In the genomic region with DNA sequence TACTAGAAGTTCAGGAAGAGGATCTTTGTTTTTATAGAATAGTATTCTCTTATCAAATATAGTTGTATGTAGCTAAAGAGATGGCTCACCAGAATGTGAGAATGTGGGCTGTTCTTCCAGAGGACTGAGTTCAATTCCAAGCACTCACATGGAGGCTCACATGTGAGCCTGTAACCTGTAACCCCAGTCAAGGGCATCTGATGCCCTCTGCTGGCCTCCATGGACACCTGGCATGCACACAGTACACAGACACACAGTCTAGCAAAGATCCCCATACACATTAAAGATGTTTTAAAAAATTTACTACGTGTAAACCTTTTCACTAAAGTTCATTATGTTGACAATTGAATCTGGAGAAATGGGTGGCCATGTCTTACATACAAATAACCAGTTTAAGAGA, we compare ENCODE assay signal across 28 mouse cellular contexts.
DNase-seq lines count a peak whose midpoint lies in the region; ATAC-seq and TF ChIP-seq lines count a peak whose summit lies in the region.
"Had no signal": no experiment of that assay in that cellular context is flagged by ENCODE, and none has a peak within 500 bp of the region (broad histone marks: within the 10 kb centered on the region; RNA-seq: fewer than 3 reads in every experiment).

No protein-coding gene starts in this region.

- no peaks in the 10 kb centered on the region for H3K27me3 ChIP-seq in intestine, postnatal 0 days (replicated peaks; ENCODE audit: control insufficient read depth, insufficient read depth, low read length)
- H3K27me3 ChIP-seq in intestine, embryonic 16.5 days (replicated peaks; ENCODE audit: control insufficient read depth, insufficient read depth, low read length), result no peaks in the 10 kb centered on the region
- no peaks in the 10 kb centered on the region for H3K27me3 ChIP-seq in thymus, adult 2 months (ENCODE audit: control insufficient read depth, insufficient read depth, low read length)
- no peaks in the 10 kb centered on the region for H3K27me3 ChIP-seq in hindbrain, embryonic 12.5 days
- H3K27me3 ChIP-seq: embryonic facial prominence, embryonic 13.5 days; forebrain, embryonic 12.5 days; heart, embryonic 12.5 days; liver, embryonic 15.5 days; neural tube, embryonic 13.5 days; stomach, embryonic 15.5 days had no signal

- no peaks in the 10 kb centered on the region for H3K9me3 ChIP-seq in intestine, postnatal 0 days (ENCODE audit: control insufficient read depth)
- H3K9me3 ChIP-seq in intestine, embryonic 16.5 days (ENCODE audit: control insufficient read depth, low read length), result no peaks in the 10 kb centered on the region
- H3K9me3 ChIP-seq in hindbrain, embryonic 12.5 days (replicated peaks), result no peaks in the 10 kb centered on the region
- H3K9me3 ChIP-seq: embryonic facial prominence, embryonic 13.5 days; forebrain, embryonic 12.5 days; heart, embryonic 12.5 days; hindbrain, embryonic 10.5 days; liver, embryonic 15.5 days; midbrain, embryonic 10.5 days; neural tube, embryonic 13.5 days; stomach, embryonic 15.5 days had no signal

- no peak for TF ChIP-seq POLR2A in thymus, adult 2 months (IDR thresholded peaks at IDR 0.05; ENCODE audit: control insufficient read depth, extremely low read depth, insufficient read depth, low read length, poor library complexity)

- H3K9ac ChIP-seq in intestine, postnatal 0 days (ENCODE audit: low read depth, low read length), result no peak overlapping the region
- H3K9ac ChIP-seq in intestine, embryonic 16.5 days (ENCODE audit: low read depth, low read length), result no peak overlapping the region
- no peak overlapping the region for H3K9ac ChIP-seq in hindbrain, embryonic 12.5 days
- H3K9ac ChIP-seq: embryonic facial prominence, embryonic 13.5 days; forebrain, embryonic 12.5 days; heart, embryonic 12.5 days; liver, embryonic 15.5 days; neural tube, embryonic 13.5 days; stomach, embryonic 15.5 days had no signal

- peak; percentile 8 for DNase-seq in thymus, postnatal 4 days
- no peak for DNase-seq in thymus, adult 2 months
- DNase-seq in frontal cortex, postnatal 14 days (ENCODE audit: low spot score in 2 of 2), result no peak
- DNase-seq: adrenal gland, adult 8-10 months; cerebellum, adult 2 months; cerebellum, postnatal 36 days; embryo, embryonic 11 days; heart, postnatal 10 days; kidney, adult 18-20 months; kidney, postnatal 10 days; layer of hippocampus, postnatal 36 days; lung, postnatal 4 days had no signal

- H3K4me1 ChIP-seq in intestine, postnatal 0 days (replicated peaks; ENCODE audit: control insufficient read depth, insufficient read depth, low read length), result no peaks in the 10 kb centered on the region
- H3K4me1 ChIP-seq in intestine, embryonic 16.5 days (ENCODE audit: control insufficient read depth, insufficient read depth, low read length), result no peaks in the 10 kb centered on the region
- H3K4me1 ChIP-seq in thymus, adult 2 months (replicated peaks; ENCODE audit: control insufficient read depth, insufficient read depth, low read length), result no peaks in the 10 kb centered on the region
- H3K4me1 ChIP-seq in hindbrain, embryonic 12.5 days, result no peaks in the 10 kb centered on the region
- H3K4me1 ChIP-seq: liver, embryonic 15.5 days; neural tube, embryonic 13.5 days; stomach, embryonic 15.5 days had no signal

- no peak overlapping the region for H3K4me2 ChIP-seq in intestine, postnatal 0 days (replicated peaks; ENCODE audit: low read depth)
- no peak overlapping the region for H3K4me2 ChIP-seq in intestine, embryonic 16.5 days (ENCODE audit: low read depth, low read length)
- H3K4me2 ChIP-seq in hindbrain, embryonic 12.5 days (replicated peaks), result no peak overlapping the region
- H3K4me2 ChIP-seq: embryonic facial prominence, embryonic 13.5 days; forebrain, embryonic 12.5 days; heart, embryonic 12.5 days; liver, embryonic 15.5 days; neural tube, embryonic 13.5 days; stomach, embryonic 15.5 days had no signal

- H3K36me3 ChIP-seq in intestine, postnatal 0 days (ENCODE audit: control insufficient read depth, insufficient read depth), result no peaks in the 10 kb centered on the region
- H3K36me3 ChIP-seq in intestine, embryonic 16.5 days (ENCODE audit: control insufficient read depth, insufficient read depth, low read length), result no peaks in the 10 kb centered on the region
- H3K36me3 ChIP-seq in thymus, adult 2 months (ENCODE audit: control insufficient read depth, insufficient read depth, low read length), result no peaks in the 10 kb centered on the region
- H3K36me3 ChIP-seq in hindbrain, embryonic 12.5 days, result no peaks in the 10 kb centered on the region
- H3K36me3 ChIP-seq: embryonic facial prominence, embryonic 13.5 days; forebrain, embryonic 12.5 days; heart, embryonic 12.5 days; hindbrain, embryonic 10.5 days; liver, embryonic 15.5 days; midbrain, embryonic 10.5 days; neural tube, embryonic 13.5 days; stomach, embryonic 15.5 days had no signal

- 90% methylated on average over 1 of the region's 1 CpGs for WGBS in intestine, postnatal 0 days
- WGBS in intestine, embryonic 16.5 days, result 89% methylated on average over 1 of the region's 1 CpGs
- 96% methylated on average over 1 of the region's 1 CpGs for WGBS in thymus, adult 2 months
- WGBS in hindbrain, embryonic 12.5 days, result 86% methylated on average over 1 of the region's 1 CpGs

- H3K4me3 ChIP-seq in intestine, postnatal 0 days (ENCODE audit: low read depth, low read length), result no peak overlapping the region
- H3K4me3 ChIP-seq in intestine, embryonic 16.5 days (ENCODE audit: low read length), result no peak overlapping the region
- no peak overlapping the region for H3K4me3 ChIP-seq in thymus, adult 2 months (ENCODE audit: control insufficient read depth, insufficient read depth, low read length)
- H3K4me3 ChIP-seq in hindbrain, embryonic 12.5 days, result no peak overlapping the region
- H3K4me3 ChIP-seq: embryonic facial prominence, embryonic 13.5 days; erythroblast, embryonic 14.5 days; forebrain, embryonic 12.5 days; heart, embryonic 12.5 days; hindbrain, embryonic 10.5 days; liver, embryonic 15.5 days; midbrain, embryonic 10.5 days; myocyte; neural tube, embryonic 13.5 days; stomach, embryonic 15.5 days had no signal

- ATAC-seq in intestine, postnatal 0 days, result no peak
- ATAC-seq in intestine, embryonic 16.5 days, result no peak
- peak; percentile 52; the same call in 1 of the 2 replicates for ATAC-seq in megakaryocyte, adult 5-6 weeks (ENCODE audit: poor library complexity, severe bottlenecking)
- no peak for ATAC-seq in hindbrain, embryonic 12.5 days (ENCODE audit: low FRiP score)
- ATAC-seq: activated CD4-positive, CD25-positive, alpha-beta regulatory T cell, adult 4 months; midbrain, embryonic 16.5 days had no signal

- no peak overlapping the region for H3K27ac ChIP-seq in intestine, postnatal 0 days (ENCODE audit: low read depth, low read length)
- H3K27ac ChIP-seq in intestine, embryonic 16.5 days (ENCODE audit: low read length), result no peak overlapping the region
- no peak overlapping the region for H3K27ac ChIP-seq in thymus, adult 2 months (ENCODE audit: control insufficient read depth, insufficient read depth, low read length)
- H3K27ac ChIP-seq in hindbrain, embryonic 12.5 days, result no peak overlapping the region
- H3K27ac ChIP-seq: embryonic facial prominence, embryonic 13.5 days; forebrain, embryonic 12.5 days; hindbrain, embryonic 10.5 days; liver, embryonic 15.5 days; midbrain, embryonic 10.5 days; neural tube, embryonic 13.5 days; stomach, embryonic 15.5 days had no signal

- TF ChIP-seq CTCF in intestine, postnatal 0 days (IDR thresholded peaks at IDR 0.05; ENCODE audit: low read depth), result peak; percentile 37
- TF ChIP-seq CTCF in thymus, adult 2 months (IDR thresholded peaks at IDR 0.05; ENCODE audit: borderline replicate concordance, control insufficient read depth, extremely low read depth, insufficient read depth, low read length, poor library complexity), result no peak
